Mouse (Mus musculus) kidney, embryonic 14.5 days (tissue): ENCODE data around the gene Sos2. TPM values are rescaled to one million over a fixed set of nuclear protein-coding genes. Genes with fewer than 3 reads are reported as not detected.

Experiments
- ATAC-seq: fragments of 200-750 bp; cut with Nextera tagmentation; 2 replicates; pipeline ENCODE4 v1.8.0; 2017; ENCODE audit warnings: moderate number of reproducible peaks, mild to moderate bottlenecking, moderate TSS enrichment, moderate library complexity; ENCODE audit not compliant: low FRiP score, low TSS enrichment
- H3K27ac ChIP-seq: fragments of 300-500 bp; sonication (generic); 2 replicates; pipeline ENCODE4 v1.5.1; 2014; ENCODE audit warnings: low read depth, mild to moderate bottlenecking, low read length, moderate library complexity, mixed read lengths
- H3K27me3 ChIP-seq: fragments of 300-500 bp; sonication (generic); 2 replicates; pipeline ENCODE4 v1.6.1; 2014; ENCODE audit warnings: mild to moderate bottlenecking, low read length; ENCODE audit not compliant: control insufficient read depth, insufficient read depth
- H3K36me3 ChIP-seq: fragments of 300-500 bp; sonication (generic); 2 replicates; pipeline ENCODE4 v1.6.1; 2014; ENCODE audit warnings: low read length, mixed read lengths; ENCODE audit not compliant: control insufficient read depth, insufficient read depth
- H3K4me1 ChIP-seq: fragments of 300-500 bp; sonication (generic); 2 replicates; pipeline ENCODE4 v1.6.1; 2014; ENCODE audit warnings: low read length, mixed read lengths; ENCODE audit not compliant: control insufficient read depth, insufficient read depth
- H3K4me2 ChIP-seq: fragments of 300-500 bp; sonication (generic); replicated peaks from 2 replicates; pipeline ENCODE4 v1.6.1; 2014; ENCODE audit warnings: low read depth, mild to moderate bottlenecking, low read length
- H3K4me3 ChIP-seq: fragments of 300-500 bp; sonication (generic); 2 replicates; pipeline ENCODE4 v1.5.1; 2014; ENCODE audit warnings: mild to moderate bottlenecking, low read length
- H3K9ac ChIP-seq: fragments of 300-500 bp; sonication (generic); 2 replicates; pipeline ENCODE4 v1.6.1; 2014; ENCODE audit warnings: low read depth, mild to moderate bottlenecking, low read length, moderate library complexity
- H3K9me3 ChIP-seq: fragments of 300-500 bp; sonication (generic); 2 replicates; pipeline ENCODE4 v1.6.1; 2016; ENCODE audit warnings: low read length; ENCODE audit not compliant: control insufficient read depth
- WGBS: fragments of 180-500 bp; shearing (Covaris S2); extraction: QIAGEN DNeasy Blood & Tissue Kit; methylation state at CpG from one replicate; pipeline ENCODE4 v1.1.7; 2014; 5-methylcytosine and 5-hydroxymethylcytosine counted together
- polyA plus RNA-seq: library from polyadenylated mRNA; unstranded; fragments of >200 nt; fragmentation: Nextera tagmentation; extraction: Ambion mirVana; gene quantifications from 2 replicates; pipeline ENCODE4 v1.2.1, GENCODE M21; 2014

Sos2 gene
- polyA plus RNA-seq, 1 experiment from 2014 or later = 12.0 TPM

DNA sequence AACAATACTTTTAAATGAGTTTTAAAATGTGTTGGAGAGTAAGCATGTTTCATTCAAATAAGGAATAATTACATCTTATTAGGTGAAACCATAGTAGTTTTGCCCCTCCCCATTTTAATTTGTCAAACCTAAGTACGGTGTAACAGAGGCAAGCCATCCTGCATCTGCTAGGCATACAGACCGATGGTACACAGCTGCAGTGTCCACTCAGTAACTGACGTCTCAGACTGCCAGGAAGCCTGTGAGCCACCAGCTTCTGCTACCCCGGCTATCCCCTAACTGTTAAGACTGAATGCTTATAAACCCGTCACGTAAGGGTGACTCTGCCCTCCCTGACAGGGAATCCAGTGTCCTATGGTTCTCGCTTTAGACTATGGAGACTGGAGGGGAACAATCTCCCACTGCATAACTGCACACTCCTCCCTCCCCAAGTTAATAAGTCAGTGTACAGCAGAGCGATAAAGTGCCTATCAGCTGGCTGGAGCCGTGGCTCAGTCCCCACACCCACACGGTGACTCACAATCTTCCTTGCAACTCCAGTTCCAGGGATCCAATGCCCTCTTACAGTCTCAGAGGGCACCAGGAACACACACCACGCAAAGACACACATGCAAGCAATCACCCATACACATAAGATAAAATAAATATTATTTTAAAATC is 23.3 kb upstream of the Sos2 start:
- 0 out of 2 replicates have a peak, but pooled peaks cover under 1% of the 10 kb centered on the region for H3K36me3 ChIP-seq
- H3K4me2 ChIP-seq = no peak overlapping the region
- H3K27ac ChIP-seq = no peak overlapping the region
- no peaks in the 10 kb centered on the region for H3K9me3 ChIP-seq
- no peaks in the 10 kb centered on the region for H3K27me3 ChIP-seq
- ATAC-seq = 0 out of 2 replicates have a peak, but pooled peaks have one; percentile 24
- H3K4me3 ChIP-seq = no peak overlapping the region
- no peak overlapping the region for H3K9ac ChIP-seq
- H3K4me1 ChIP-seq = no peaks in the 10 kb centered on the region
- 73% methylated on average over 11 of the region's 11 CpGs for WGBS

DNA sequence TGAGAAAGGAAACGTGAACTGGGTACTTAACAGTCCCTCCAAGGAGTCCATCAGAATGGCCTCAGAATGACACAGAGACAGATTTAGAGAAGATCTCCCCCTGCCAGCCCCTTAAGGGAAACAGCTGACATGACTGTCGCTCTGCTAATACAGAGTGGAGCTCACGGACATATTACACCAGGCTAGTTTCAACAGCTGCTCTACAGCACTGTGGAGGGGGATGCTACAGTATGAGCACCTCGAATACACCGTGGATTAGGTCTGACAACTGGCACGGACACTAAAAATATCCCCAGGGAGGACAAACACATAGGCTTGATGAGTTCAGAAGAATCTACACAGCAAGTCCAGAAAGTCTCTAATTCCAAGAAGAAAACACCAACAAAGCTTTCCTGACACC is 16.7 kb upstream of the Sos2 start:
- H3K9me3 ChIP-seq = no peaks in the 10 kb centered on the region
- no peaks in the 10 kb centered on the region for H3K4me1 ChIP-seq
- H3K36me3 ChIP-seq = peaks cover 9% of the 10 kb centered on the region; the same call in 1 of the 2 replicates
- H3K9ac ChIP-seq = no peak overlapping the region
- H3K4me3 ChIP-seq = no peak overlapping the region
- ATAC-seq = no peak
- H3K27me3 ChIP-seq = no peaks in the 10 kb centered on the region
- H3K4me2 ChIP-seq = no peak overlapping the region
- WGBS = 85% methylated on average over 6 of the region's 6 CpGs
- H3K27ac ChIP-seq = no peak overlapping the region

DNA sequence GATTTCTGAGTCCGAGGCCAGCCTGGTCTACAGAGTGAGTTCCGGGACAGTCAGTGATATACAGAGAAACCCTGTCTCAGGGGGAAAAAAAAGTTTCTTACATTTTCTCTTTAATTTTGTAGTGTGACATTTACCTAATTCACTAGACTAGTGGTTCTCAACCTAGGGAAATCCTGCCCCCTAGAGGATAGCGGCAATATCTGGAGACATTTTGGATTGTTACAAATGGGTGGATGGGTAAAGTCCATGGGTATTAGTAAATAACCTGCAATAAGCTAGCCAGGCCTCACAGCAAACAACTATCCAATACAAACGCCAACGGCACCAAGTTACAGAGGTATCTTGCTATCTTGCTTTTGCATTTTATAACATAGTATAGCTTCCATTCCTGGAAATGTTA is 15.1 kb upstream of the Sos2 start:
- Histone ChIP-seq H3K9ac (no peak overlapping the region), H3K9me3 (no peaks in the 10 kb centered on the region), H3K36me3 (peaks cover 9% of the 10 kb centered on the region; the same call in 1 of the 2 replicates), H3K27ac (no peak overlapping the region), H3K4me2 (no peak overlapping the region), H3K4me1 (no peaks in the 10 kb centered on the region), H3K4me3 (no peak overlapping the region), H3K27me3 (no peaks in the 10 kb centered on the region)
- ATAC-seq = no peak
- WGBS = 75% methylated on average over 5 of the region's 5 CpGs

GRCm38 (mm10) chr12:69693471-69693870 is 11.8 kb upstream of the Sos2 start:
- H3K27me3 ChIP-seq = no peaks in the 10 kb centered on the region
- peaks cover 6% of the 10 kb centered on the region; the same call in 1 of the 2 replicates for H3K36me3 ChIP-seq
- no peaks in the 10 kb centered on the region for H3K9me3 ChIP-seq
- H3K4me2 ChIP-seq = no peak overlapping the region
- no peak overlapping the region for H3K4me3 ChIP-seq
- H3K4me1 ChIP-seq = no peaks in the 10 kb centered on the region
- no peak overlapping the region for H3K27ac ChIP-seq
- WGBS = 75% methylated on average over 17 of the region's 17 CpGs
- no peak overlapping the region for H3K9ac ChIP-seq
- ATAC-seq = no peak; the same call in 1 of the 2 replicates

GRCm38 (mm10) chr12:69690714-69691113 is 9.1 kb upstream of the Sos2 start:
- no peak for ATAC-seq
- Histone ChIP-seq H3K36me3 (no peaks in the 10 kb centered on the region), H3K27ac (no peak overlapping the region), H3K4me1 (no peaks in the 10 kb centered on the region), H3K9me3 (no peaks in the 10 kb centered on the region), H3K27me3 (no peaks in the 10 kb centered on the region), H3K9ac (no peak overlapping the region), H3K4me2 (no peak overlapping the region), H3K4me3 (no peak overlapping the region)
- 95% methylated on average over 4 of the region's 4 CpGs for WGBS

DNA sequence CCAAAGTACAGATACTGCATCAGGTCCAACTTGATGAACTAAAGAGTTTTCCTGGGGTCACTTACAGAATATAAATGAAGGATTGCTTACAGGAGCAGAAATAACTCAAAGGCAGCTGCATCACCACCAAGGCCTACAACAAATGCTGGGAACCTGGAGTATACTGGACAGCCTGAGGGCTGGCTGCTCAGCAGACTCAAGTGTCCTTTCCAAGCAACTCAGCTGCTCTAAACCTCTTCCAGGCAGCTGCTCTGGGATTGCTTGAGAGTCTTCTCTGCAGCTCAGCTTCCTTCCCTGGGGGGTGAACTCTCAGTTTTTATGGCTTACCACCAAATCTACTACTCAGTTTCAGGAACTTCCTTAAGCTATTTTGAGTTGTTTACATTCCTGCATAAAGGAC is 7.4 kb upstream of the Sos2 start:
- ATAC-seq = no peak
- Histone ChIP-seq H3K36me3 (no peaks in the 10 kb centered on the region), H3K9ac (no peak overlapping the region), H3K4me2 (no peak overlapping the region), H3K27ac (no peak overlapping the region), H3K27me3 (no peaks in the 10 kb centered on the region), H3K9me3 (no peaks in the 10 kb centered on the region), H3K4me3 (no peak overlapping the region), H3K4me1 (no peaks in the 10 kb centered on the region)

DNA sequence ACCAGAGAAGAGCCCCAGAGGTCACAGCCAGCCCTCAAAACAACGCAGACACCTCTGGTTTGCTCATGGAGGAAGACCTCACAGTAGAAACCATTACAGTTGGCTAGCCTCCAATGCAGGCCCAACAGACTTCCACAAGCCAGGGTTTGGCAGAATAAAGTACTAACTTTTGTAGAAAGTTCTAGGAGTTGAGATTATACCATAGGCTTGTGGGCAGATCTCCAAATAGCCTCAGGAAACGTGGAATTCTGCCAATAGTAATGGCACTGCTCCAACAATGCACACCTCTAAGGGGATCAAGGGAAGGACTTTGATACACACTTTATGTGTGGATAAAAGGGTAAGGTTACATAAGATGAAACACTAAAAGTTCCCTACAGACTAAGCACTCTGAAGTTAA is 6.7 kb upstream of the Sos2 start:
- H3K36me3 ChIP-seq = no peaks in the 10 kb centered on the region
- no peak overlapping the region for H3K4me2 ChIP-seq
- H3K9me3 ChIP-seq = no peaks in the 10 kb centered on the region
- no peak overlapping the region for H3K27ac ChIP-seq
- H3K4me1 ChIP-seq = no peaks in the 10 kb centered on the region
- H3K27me3 ChIP-seq = no peaks in the 10 kb centered on the region
- no peak overlapping the region for H3K9ac ChIP-seq
- ATAC-seq = no peak
- WGBS = 56% methylated on average over 2 of the region's 2 CpGs
- no peak overlapping the region for H3K4me3 ChIP-seq

DNA sequence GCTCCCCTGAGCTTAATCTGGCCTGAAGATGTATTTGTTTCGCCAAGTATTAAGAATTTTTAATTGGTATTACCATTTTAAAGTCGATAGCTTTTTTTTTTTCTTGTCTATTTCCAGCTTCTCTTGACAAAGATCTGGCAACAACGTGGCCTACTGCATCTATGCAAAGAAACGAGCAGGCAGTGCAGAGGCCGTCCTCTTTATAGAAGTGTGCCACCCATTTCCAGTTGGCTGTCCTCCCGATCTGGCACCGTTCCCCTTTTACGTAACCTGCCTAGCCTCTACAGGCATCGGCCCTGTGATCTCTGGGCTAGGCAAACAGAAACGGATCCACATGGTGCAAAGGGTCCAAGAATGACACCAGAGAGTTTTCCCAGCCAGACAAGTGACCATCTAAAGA is 1.9 kb upstream of the Sos2 start:
- H3K4me3 ChIP-seq = no peak overlapping the region
- no peaks in the 10 kb centered on the region for H3K27me3 ChIP-seq
- WGBS = 50% methylated on average over 10 of the region's 10 CpGs
- no peak overlapping the region for H3K9ac ChIP-seq
- H3K27ac ChIP-seq = no peak overlapping the region
- ATAC-seq = no peak
- H3K4me2 ChIP-seq = no peak overlapping the region
- peaks cover 7% of the 10 kb centered on the region for H3K4me1 ChIP-seq
- H3K9me3 ChIP-seq = no peaks in the 10 kb centered on the region
- no peaks in the 10 kb centered on the region for H3K36me3 ChIP-seq

GRCm38 (mm10) chr12:69682788-69683419 is 1.3 kb upstream of the Sos2 start:
- WGBS = 40% methylated on average over 14 of the region's 14 CpGs
- Histone ChIP-seq H3K9me3 (no peaks in the 10 kb centered on the region), H3K9ac (no peak overlapping the region; the same call in 1 of the 2 replicates), H3K36me3 (no peaks in the 10 kb centered on the region), H3K27ac (no peak overlapping the region), H3K4me1 (peaks cover 7% of the 10 kb centered on the region), H3K27me3 (no peaks in the 10 kb centered on the region), H3K4me3 (peak overlapping the region; percentile 92), H3K4me2 (peak overlapping the region; percentile 64)
- ATAC-seq = no peak
